Mouse (Mus musculus) ES-E14 (cell line): ENCODE results near the gene A230050P20Rik.

ENCODE experiments used
- HCFC1 ChIP-seq: IDR thresholded peaks from 2 replicates; pipeline ENCODE4 v1.6.1; 2012; ENCODE audit warnings: low read length, inconsistent platforms, borderline replicate concordance; ENCODE audit not compliant: insufficient read depth
- ZC3H11A ChIP-seq: IDR thresholded peaks from 2 replicates; pipeline ENCODE4 v1.6.1; 2012; ENCODE audit warnings: low read depth, mild to moderate bottlenecking, inconsistent platforms, low read length, borderline replicate concordance

- TF ChIP-seq HCFC1 (no peak), ZC3H11A (no peak)
These were observed 26.9 kb downstream of the A230050P20Rik start for GRCm38 (mm10) chr9:20895382-20895781.
